Mouse (Mus musculus) mouse embryonic stem cell (cell line): ENCODE measurements at regions not wholly inside any gene's neighbourhood (a gene's known extent, or its start where the extent isn't known, plus 50 kb on each side); places are given as distances from the start of the nearest gene placed in this dataset.

Experiments
- in situ Hi-C, 2 experiments: fragments of 300-500 bp; cut with MboI; formaldehyde crosslinking; loops; 1 replicate in 1 of 2; 3 replicates in 1 of 2; pipeline ENCODE4 v1.14.3; 2019 to 2020; ENCODE audit warnings: low sequenced_read_pairs in 2 of 2, low pct_unique_long_range_greater_than_20kb in 1 of 2, mixed read lengths in 1 of 2; ENCODE audit not compliant: unreplicated experiment in 1 of 2

DNA sequence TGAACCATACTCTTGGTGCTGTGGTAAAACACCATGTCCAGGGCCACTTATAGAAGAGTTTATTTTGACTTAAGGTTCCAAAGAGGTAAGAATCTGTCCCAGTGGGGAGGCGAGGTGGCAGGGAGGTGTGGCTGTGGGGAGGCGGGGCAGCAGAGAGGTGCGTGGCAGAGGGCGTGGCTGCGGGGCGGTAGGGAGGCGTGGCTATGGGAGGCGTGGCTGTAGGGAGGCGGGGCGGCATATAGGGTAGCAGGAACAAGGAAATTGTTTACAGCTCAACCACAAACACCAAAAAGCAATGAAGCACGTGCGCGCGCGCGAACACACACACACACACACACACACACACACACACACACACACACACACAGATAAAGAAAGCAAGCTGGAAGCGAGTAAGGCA is 62.0 kb upstream of the Ccdc60 start:
- in situ Hi-C loops: loop anchor here in 1 of 2 experiments (25.0 kb wide), 1 partner anchor 113 kb away; no protein-coding TSS in a partner anchor

DNA sequence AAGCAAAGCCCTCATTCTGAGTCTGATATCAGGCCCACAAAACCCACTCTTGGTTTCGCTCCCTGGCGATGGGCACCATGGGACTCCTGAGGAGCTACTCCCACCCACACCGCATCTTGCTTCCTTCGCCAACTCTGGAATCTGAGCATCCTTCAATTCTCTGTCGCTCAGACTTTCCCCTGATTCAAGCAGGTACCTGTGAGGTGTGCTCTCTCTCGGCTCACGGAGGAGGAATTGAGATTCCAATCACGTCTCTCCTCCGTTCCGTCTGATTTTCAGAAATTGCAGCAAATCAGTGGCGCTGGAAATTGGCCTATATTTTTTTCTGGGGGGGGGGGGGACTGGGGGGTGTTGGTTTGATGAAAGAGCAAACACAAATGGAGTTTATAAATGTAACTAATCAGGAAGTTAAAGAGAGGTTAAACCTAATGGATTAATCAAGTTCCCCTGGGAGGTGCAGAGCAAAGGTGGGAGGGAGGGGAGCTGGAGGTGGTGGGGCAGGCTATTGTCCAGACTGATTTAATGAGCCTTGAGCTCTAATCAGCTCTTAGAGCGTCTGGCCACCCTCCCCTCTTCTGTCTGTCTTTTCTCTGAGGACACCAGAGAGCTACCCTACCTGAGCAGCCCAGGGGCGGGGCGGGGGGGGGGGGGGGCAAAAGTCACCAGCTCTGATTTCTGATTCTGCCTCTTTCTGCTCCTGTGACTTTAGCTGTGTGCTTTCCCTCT is 53.6 kb upstream of the Ccdc60 start:
- in situ Hi-C loops: no loop called here

DNA sequence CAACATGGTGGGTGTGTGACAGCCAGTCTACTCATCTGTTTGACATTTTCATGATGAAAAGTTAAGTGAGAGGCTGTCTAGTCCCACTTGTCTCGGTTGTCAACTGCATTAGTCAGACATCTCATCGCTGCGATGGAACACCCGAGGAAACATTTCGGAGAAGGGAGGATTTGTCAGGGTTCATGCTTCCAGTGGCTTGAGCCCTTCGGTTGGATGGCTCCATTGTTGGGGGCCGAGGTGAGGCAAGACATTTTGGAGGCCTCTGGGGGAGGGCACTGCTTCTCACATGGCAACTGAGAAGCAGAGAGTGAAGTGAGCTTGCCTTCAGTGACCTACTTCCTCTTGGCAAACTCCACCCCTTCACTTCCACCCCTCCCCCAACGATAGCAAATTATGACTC is 50.7 kb upstream of the Ccdc60 start:
- in situ Hi-C loops: no loop called here
